Mouse (Mus musculus) neutrophil, adult 5-6 weeks (primary cell): Measurements from ENCODE around the gene Bmp8b. TPM values are rescaled to one million over a fixed set of nuclear protein-coding genes. Genes with fewer than 3 reads are reported as not detected.
A peak's percentile ranks its signal among the peaks of the same experiment; 100 is the strongest.
"Not testable (repeated sequence)": the region's sequence is repeated elsewhere in the genome, so short reads cannot be mapped to it uniquely, and the experiment has no call there.

Experiments used
- ATAC-seq: fragments of 151-379, 151-347 bp; 2 replicates; pipeline ENCODE4 v1.8.0; 2017; ENCODE audit warnings: mild to moderate bottlenecking, moderate TSS enrichment; ENCODE audit not compliant: insufficient number of reproducible peaks, poor library complexity, low FRiP score, severe bottlenecking; ENCODE audit errors: extremely low read depth
- total RNA-seq: library from RNA; stranded (forward); fragments of 200-1000 nt; gene quantifications from 2 replicates; pipeline ENCODE4 v1.2.3, GENCODE M21; 2017

Bmp8b gene
- total RNA-seq, 1 experiment from 2014 or later, result not detected

GRCm38 (mm10) chr4:123108056-123108455 is 3.1 kb downstream of the Bmp8b start:
- no peak for ATAC-seq

DNA sequence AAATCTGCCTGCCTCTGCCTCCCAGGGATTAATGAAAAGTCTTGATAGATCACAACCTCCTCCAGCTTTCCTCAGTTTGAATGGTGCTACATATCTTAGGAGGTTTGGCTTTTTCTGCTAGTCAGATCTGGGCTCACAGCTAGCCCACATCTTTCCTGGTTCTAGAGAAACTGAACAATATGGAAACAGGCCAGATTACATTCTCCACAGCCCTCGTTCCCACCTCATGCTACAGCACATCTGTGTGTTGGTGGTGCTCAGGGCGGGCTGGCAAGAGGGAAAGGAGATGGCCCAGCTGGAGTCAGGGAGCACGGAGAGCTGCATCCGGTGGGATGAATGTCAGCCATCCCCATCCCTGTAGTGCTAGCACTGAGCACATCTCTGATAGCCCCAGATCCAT is 5.8 kb downstream of the Bmp8b start:
- no peak for ATAC-seq

DNA sequence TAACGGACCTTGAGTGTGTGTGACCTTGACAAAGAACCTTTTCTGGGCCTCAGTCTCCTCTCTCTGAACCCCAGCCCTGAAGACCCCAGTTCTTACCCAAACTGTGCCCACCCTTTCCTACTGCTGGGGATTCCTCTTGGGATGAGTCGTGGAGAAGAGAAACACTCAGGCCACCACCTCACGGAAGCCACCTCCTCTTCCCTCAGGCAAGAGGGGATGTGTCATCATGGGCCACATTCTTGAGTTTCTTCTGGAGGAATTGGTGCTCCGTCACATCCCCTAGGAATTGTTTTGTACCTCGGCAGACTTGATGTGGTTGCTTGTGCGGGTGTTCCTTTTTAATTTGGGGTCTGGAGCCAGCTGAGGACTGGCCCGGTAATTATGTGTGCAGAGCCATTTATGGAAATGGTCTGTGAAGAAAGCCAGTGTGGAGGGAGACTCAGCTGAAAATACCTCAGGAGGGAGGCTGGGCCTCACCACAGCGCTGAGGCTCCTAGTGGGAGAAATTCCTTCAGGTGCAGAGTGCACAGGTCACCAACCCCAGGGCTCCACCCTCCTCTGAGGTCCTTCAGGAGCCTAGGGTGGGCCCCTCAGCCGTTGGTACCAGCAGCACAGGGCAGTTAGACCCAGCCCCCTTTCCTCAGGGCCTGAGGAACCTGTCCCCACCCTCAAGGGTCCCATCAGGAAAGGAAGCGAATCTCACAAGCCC is 6.5 kb downstream of the Bmp8b start:
- ATAC-seq, result not testable (repeated sequence)

DNA sequence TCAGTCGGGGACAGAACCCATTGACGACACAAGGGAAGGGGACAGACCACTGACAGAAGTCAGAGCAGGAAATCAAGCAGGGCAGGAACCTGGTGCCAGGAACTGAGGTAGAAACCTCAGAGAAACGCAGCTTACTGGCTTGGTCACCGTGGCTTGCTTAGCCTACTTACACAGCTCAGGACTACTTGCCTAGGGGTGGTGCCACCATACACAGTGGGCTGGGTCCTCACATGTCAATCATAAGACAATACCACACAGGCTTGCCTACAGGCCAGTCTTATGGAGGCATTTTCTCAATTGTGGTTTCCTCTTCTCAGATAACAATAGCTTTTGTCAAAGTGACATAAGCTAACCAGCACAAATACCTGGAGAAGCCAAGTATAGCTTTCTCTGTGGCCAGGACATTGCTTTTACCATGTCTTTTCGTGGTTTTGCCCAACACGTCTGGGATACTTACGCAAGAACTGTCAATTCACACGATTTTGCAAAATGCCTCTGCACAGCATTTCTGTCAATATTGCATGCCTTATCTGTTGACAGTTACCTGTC is 7.3 kb downstream of the Bmp8b start:
- ATAC-seq, result no peak

DNA sequence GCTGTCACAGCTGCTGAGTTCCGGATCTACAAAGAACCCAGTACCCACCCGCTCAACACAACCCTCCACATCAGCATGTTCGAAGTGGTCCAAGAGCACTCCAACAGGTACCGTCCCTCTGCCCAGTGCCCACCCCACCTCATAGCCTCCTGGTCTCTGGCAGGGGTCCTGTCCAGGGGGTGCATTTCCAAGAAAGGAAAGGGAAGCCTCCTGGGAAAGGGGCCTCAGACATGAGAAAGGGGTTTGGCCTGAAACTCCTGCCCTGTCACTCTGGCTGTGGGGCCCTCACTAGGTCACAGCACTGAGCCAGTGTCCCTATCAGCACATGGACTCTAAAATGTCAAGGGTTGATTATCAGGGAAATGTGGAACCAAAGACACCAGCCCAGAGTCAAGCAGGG is 9.7 kb downstream of the Bmp8b start:
- not testable (repeated sequence) for ATAC-seq

DNA sequence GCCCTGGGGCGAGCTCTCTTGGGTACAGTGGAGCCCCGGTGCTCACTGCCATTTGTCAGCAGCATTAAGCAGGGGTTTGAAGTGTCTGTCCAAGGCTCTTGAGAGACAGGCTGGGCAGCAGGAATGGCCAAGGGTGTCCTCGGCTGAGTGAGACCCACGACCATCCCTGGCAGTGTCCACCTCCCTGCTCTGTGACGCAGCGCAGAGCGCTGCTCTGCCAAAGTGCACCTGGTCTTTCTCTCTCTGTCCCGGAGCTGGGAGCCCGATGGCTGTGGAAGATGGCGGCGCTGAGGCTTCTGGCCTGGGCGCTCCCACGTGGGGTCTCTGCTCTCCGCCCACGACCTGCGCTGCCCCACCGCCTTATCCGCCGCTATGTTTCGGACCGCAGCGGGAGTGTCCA is 11.0 kb downstream of the Bmp8b start, which contains the start of gene Oxct2b:
Gene Oxct2b, plus strand, starts transcription at position 256 of the 400 bp plus-strand sequence.
- no peak for ATAC-seq

DNA sequence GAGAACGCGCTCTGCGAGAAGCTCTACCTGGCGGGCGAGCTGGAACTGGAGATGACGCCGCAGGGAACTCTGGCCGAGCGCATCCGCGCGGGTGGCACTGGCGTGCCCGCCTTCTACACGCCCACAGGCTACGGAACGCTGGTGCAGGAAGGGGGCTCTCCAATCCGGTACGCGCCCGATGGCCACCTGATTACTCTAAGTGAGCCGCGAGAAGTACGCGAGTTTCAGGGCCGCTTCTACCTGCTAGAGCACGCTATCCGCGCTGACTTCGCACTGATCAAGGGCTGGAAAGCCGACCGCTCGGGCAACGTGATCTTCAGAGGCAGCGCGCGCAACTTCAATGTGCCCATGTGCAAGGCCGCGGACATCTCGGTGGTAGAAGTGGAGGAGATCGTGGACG is 11.7 kb downstream of the Bmp8b start:
- not testable (repeated sequence) for ATAC-seq

- no peak for ATAC-seq
Measured at GRCm38 (mm10) chr4:123121286-123121685, 16.3 kb downstream of the Bmp8b start.

- no peak for ATAC-seq
Measured at GRCm38 (mm10) chr4:123126626-123127025, 21.7 kb downstream of the Bmp8b start.

DNA sequence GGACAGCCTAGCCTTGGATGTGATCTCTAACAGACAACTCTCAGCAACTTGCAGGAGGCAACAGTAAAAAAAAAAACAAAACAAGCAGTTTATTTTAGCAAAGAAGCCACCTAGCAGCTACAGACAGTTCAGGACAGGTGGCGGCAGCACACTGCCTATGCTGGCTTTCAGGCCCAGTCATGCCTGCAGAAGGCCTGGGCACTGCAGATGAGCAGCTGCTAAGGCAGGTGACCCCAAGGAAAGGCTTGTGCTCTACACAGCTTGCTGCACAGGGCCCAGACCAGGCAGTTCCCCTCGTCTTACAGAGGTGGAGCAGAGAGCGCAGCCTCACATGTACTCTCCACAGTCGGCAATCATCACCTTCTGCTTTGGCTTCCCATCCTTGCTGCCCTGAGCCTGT is 22.1 kb downstream of the Bmp8b start:
- ATAC-seq, result no peak

GRCm38 (mm10) chr4:123137551-123137950 is 32.6 kb downstream of the Bmp8b start:
- no peak for ATAC-seq

DNA sequence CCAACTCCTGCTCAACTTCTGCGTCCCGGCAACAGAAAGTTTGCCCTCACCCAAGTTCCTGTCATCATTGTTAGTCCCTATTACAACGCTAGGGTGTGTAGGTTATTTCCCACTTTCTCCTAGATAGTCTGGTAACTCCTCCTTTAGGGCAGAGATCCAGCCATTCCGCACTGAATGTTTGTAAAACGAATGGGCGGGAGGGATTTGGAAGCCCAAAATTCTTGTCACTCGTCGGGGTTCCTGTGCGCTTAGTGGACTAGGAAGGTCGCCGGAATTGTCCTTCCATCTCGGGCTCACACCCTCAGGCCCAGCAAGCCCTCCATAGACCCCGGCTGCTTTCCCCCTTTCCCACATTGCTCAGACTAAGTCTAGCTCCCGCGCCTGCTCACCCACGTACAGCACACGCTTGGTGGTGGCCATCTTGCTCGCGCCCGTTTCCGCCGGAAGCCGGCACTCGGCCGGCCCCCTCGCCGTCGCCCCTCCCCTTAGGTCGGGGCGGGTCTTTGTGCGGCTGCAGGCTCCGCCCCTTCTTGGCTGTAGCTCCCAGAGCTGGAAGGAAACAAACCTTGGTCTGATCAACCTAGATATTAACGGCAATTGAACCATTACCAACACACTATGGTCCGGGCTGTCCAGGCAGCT is 34.7 kb downstream of the Bmp8b start, which contains the start of gene Ppie:
Gene Ppie, minus strand, starts transcription at position 439 of the 642 bp plus-strand sequence.
- ATAC-seq, result peak; percentile 85

DNA sequence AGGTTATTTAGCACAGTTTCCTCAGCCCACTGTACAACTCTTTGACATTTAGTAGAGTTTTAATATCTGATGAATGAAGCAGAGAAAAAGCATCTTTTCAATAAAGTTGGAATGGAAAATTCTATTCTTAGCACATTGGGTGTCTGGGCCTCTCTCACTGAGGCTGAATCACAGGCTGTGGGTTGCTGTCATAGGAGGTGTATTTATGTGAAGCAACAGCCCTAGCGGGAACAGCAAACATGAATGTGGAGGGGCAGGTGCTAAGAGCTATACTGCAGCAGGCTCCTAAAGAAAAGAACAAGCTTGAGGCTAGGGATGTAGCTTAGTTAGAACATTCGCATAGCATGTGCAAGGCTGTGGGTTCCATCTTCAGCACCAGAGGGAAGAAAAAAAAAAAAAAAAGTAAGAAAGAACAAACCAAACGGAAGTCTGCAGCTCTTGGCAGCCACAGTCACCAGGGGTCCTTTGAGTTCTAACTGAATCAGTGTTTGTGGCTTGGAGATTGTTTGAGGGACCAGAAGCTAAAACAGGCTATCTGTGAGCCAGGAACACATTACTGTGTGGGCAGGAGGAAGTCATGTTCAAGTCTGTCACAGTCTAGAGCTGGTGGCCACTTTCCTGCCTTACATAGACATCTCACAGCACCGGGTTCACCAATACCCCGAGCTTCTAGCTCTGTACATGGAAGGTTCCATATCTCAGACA is 42.6 kb downstream of the Bmp8b start:
- no peak for ATAC-seq

- ATAC-seq, result no peak
Measured at GRCm38 (mm10) chr4:123152003-123152402, 47.0 kb downstream of the Bmp8b start.

GRCm38 (mm10) chr4:123152976-123153375 is 48.0 kb downstream of the Bmp8b start:
- ATAC-seq, result no peak

DNA sequence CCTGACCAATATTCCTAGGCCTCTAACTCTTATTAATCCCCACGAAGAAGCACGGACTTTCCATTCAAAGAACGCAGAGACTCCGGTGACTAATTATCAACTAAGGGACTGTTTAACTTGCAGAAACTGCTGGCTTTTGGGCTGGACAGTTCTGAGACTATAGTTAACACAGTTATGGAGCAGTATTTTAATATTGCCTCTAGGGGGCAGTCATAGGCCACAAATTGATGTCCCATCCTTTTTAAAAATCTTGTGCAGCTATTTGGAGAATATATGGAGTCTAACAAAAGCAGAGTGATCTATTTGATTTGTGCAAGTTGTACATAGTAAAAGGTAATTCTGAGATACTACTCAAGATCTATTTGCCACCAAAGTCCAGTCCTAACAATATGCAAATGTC is 50.0 kb downstream of the Bmp8b start:
- no peak for ATAC-seq

- no peak for ATAC-seq
Measured at GRCm38 (mm10) chr4:123155427-123155826, 50.5 kb downstream of the Bmp8b start.

DNA sequence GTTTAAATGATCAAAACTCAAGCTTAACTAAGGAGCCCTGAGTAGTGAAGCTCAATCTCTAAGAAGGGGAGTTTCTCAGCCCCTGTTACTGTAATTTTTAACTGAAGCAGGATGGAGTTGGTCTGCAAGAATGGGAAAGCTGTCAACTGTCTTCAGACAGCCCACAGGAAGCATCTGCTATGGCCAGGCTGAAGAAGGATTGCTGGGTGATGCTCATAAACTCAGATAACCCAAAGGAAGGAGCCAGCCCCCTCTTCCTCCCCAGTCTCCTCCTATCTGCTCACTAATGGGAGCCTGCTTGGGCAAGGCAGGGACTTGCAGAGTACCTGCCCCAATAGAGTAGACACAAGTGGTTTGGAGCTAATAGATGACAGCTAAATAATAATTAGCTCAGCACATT is 50.9 kb downstream of the Bmp8b start:
- ATAC-seq, result no peak

GRCm38 (mm10) chr4:123160571-123160970 is 55.6 kb downstream of the Bmp8b start:
- ATAC-seq, result no peak

DNA sequence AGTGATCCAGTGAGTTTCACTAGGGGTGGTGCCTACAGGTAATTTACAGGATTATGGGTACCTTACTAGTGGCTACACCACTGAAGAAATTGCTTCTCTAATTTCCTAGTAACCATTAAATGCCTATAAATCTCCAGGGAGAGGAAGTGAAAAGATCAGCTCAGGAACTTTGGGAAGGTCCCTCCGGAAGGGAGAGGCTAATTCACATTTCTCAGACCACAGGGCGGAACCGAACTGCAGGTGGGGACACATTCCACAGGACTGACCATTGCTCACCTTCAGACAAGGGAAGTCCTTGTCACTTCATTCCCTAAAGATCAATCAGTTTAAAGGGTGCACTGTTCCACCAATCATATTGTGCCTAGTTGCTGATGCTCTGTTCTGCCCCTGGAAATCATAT is 56.3 kb downstream of the Bmp8b start:
- not testable (repeated sequence) for ATAC-seq
